Mouse (Mus musculus): ENCODE data around the gene Nfatc2ip. TPM values are rescaled to one million over a fixed set of nuclear protein-coding genes. Genes with fewer than 3 reads are reported as not detected.

Gene Nfatc2ip
- polyA plus RNA-seq, 1 experiment = 6.3 TPM

DNA sequence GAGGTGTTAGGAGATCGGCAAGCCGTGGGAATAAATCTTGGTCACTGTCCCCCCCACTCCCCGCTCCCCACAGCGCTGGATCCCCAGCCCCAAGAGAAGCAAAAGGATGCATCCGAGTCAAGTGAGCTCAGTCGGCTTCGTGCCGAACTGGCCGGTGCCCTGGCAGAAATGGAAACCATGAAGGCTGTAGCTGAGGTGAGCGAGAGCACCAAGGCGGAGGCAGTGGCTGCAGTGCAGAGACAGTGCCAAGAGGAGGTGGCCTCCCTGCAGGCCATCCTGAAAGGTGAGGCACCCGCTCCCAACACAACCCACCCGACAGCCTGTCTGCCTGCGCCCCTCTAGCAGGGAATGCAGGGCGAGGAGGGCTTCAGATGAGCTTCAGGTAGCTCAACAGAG lies 33.0 kb upstream of the Nfatc2ip start:
- TF ChIP-seq CTCF (IDR thresholded peaks at IDR 0.05; ENCODE audit: extremely low read depth, insufficient read depth, low read length) (no peak), POLR2A (IDR thresholded peaks at IDR 0.05; ENCODE audit: extremely low read depth, insufficient read depth, low read length) (no peak)
- Histone ChIP-seq H3K27ac (ENCODE audit: insufficient read depth, low read length) (no peak overlapping the region), H3K4me1 (ENCODE audit: control insufficient read depth, insufficient read depth, low read length) (peaks cover 4% of the 10 kb centered on the region), H3K4me3 (ENCODE audit: insufficient read depth, low read length) (peak overlapping the region; percentile 82)

- H3K4me3 ChIP-seq (ENCODE audit: insufficient read depth, low read length) = peak within 1 kb of the TSS; percentile 82
- H3K4me1 ChIP-seq (ENCODE audit: control insufficient read depth, insufficient read depth, low read length) = peaks cover 4% of the 10 kb centered on the region
- H3K27ac ChIP-seq (ENCODE audit: insufficient read depth, low read length) = peak within 1 kb of the TSS; percentile 82; the same call in 1 of the 2 replicates
- TF ChIP-seq CTCF (IDR thresholded peaks at IDR 0.05; ENCODE audit: extremely low read depth, insufficient read depth, low read length) (no peak), POLR2A (IDR thresholded peaks at IDR 0.05; ENCODE audit: extremely low read depth, insufficient read depth, low read length) (peak; percentile 51; the same call in 1 of the 2 replicates)
These were observed 32.3 kb upstream of the Nfatc2ip start, which contains the start of gene Rabep2 for GRCm38 (mm10) chr7:126428631-126429502. TSS of gene Rabep2 (plus strand) at chr7:126428759.

- Histone ChIP-seq H3K4me1 (ENCODE audit: control insufficient read depth, insufficient read depth, low read length) (peaks cover 4% of the 10 kb centered on the region), H3K27ac (ENCODE audit: insufficient read depth, low read length) (no peak overlapping the region), H3K4me3 (ENCODE audit: insufficient read depth, low read length) (peak overlapping the region; percentile 82)
- TF ChIP-seq CTCF (IDR thresholded peaks at IDR 0.05; ENCODE audit: extremely low read depth, insufficient read depth, low read length) (no peak), POLR2A (IDR thresholded peaks at IDR 0.05; ENCODE audit: extremely low read depth, insufficient read depth, low read length) (no peak)
These were observed 31.6 kb upstream of the Nfatc2ip start for GRCm38 (mm10) chr7:126428154-126428553.

- H3K27ac ChIP-seq (ENCODE audit: insufficient read depth, low read length) = no peak overlapping the region
- no peak for TF ChIP-seq CTCF (IDR thresholded peaks at IDR 0.05; ENCODE audit: extremely low read depth, insufficient read depth, low read length)
- no peak for TF ChIP-seq POLR2A (IDR thresholded peaks at IDR 0.05; ENCODE audit: extremely low read depth, insufficient read depth, low read length)
- no peak overlapping the region for H3K4me3 ChIP-seq (ENCODE audit: insufficient read depth, low read length)
- peaks cover 4% of the 10 kb centered on the region for H3K4me1 ChIP-seq (ENCODE audit: control insufficient read depth, insufficient read depth, low read length)
These were observed 30.9 kb upstream of the Nfatc2ip start for GRCm38 (mm10) chr7:126427323-126427860.

DNA sequence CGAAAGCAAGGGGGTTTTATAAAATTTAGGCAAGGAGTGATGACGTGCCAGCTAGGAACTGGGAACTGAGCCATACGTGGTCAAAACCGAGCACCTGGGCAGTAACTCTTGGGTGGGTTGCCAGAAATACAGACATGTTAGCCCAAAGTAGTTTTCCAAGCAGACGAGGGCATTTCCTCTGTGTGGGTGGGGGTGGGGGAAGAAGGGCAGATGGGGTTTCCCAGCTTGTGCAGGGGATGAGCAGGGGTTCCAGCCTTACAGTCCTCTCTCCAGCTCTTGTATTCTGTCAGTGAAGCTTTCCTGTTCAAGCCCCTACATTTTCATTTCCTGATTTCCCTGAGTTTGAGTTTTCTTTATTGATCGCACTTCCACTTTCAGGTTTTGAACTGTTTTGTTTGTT lies 27.6 kb upstream of the Nfatc2ip start:
- no peaks in the 10 kb centered on the region for H3K4me1 ChIP-seq (ENCODE audit: control insufficient read depth, insufficient read depth, low read length)
- no peak overlapping the region for H3K4me3 ChIP-seq (ENCODE audit: insufficient read depth, low read length)
- TF ChIP-seq POLR2A (IDR thresholded peaks at IDR 0.05; ENCODE audit: extremely low read depth, insufficient read depth, low read length) (no peak), CTCF (IDR thresholded peaks at IDR 0.05; ENCODE audit: extremely low read depth, insufficient read depth, low read length) (no peak)
- no peak overlapping the region for H3K27ac ChIP-seq (ENCODE audit: insufficient read depth, low read length)

GRCm38 (mm10) chr7:126421756-126422155 lies 25.2 kb upstream of the Nfatc2ip start:
- Histone ChIP-seq H3K27ac (ENCODE audit: insufficient read depth, low read length) (no peak overlapping the region), H3K4me3 (ENCODE audit: insufficient read depth, low read length) (no peak overlapping the region), H3K4me1 (ENCODE audit: control insufficient read depth, insufficient read depth, low read length) (no peaks in the 10 kb centered on the region)
- no peak for TF ChIP-seq POLR2A (IDR thresholded peaks at IDR 0.05; ENCODE audit: extremely low read depth, insufficient read depth, low read length)
- no peak for TF ChIP-seq CTCF (IDR thresholded peaks at IDR 0.05; ENCODE audit: extremely low read depth, insufficient read depth, low read length)

DNA sequence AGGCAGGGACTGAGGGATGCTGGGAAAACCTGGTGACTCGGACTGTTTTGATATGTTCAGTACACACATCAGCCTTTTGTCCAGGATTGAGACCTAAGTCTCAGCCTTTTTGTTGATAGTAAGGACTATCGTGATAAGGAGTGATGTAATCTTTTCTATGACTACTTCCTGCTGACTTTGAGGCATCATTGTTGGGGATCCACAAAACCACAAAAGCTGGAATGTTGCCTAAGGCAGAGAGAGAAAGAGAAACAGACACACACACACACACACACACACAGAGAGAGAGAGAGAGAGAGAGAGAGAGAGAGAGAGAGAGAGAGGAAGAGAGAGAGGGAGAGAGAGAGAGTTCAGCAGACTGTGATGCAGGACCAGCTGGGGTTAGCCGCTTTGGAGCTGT lies 22.0 kb upstream of the Nfatc2ip start:
- no peak for TF ChIP-seq POLR2A (IDR thresholded peaks at IDR 0.05; ENCODE audit: extremely low read depth, insufficient read depth, low read length)
- TF ChIP-seq CTCF (IDR thresholded peaks at IDR 0.05; ENCODE audit: extremely low read depth, insufficient read depth, low read length) = no peak
- Histone ChIP-seq H3K4me3 (ENCODE audit: insufficient read depth, low read length) (no peak overlapping the region), H3K27ac (ENCODE audit: insufficient read depth, low read length) (no peak overlapping the region), H3K4me1 (ENCODE audit: control insufficient read depth, insufficient read depth, low read length) (no peaks in the 10 kb centered on the region)

DNA sequence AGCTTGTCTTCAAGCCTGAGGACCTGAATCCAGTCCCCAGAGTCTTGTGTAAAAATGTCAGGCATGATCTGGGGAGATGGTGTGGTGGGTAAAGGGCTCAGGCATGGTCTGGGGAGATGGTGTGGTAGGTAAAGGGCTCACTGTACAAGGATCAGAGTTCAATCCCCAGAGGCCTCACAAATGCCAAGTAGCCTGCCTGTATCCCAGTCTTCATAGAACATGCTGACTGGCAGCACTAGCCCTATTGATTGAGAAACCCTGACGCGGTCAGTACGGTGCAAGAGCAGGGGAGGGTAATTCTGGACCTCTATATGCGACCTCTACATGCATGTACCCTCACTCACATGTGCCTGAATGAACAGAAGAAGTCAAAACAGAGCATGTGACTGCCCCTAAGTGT lies 21.1 kb upstream of the Nfatc2ip start:
- Histone ChIP-seq H3K4me3 (ENCODE audit: insufficient read depth, low read length) (no peak overlapping the region), H3K4me1 (ENCODE audit: control insufficient read depth, insufficient read depth, low read length) (no peaks in the 10 kb centered on the region), H3K27ac (ENCODE audit: insufficient read depth, low read length) (no peak overlapping the region)
- TF ChIP-seq CTCF (IDR thresholded peaks at IDR 0.05; ENCODE audit: extremely low read depth, insufficient read depth, low read length) (no peak), POLR2A (IDR thresholded peaks at IDR 0.05; ENCODE audit: extremely low read depth, insufficient read depth, low read length) (no peak)

GRCm38 (mm10) chr7:126417045-126417444 lies 20.5 kb upstream of the Nfatc2ip start:
- H3K4me1 ChIP-seq (ENCODE audit: control insufficient read depth, insufficient read depth, low read length) = no peaks in the 10 kb centered on the region
- TF ChIP-seq CTCF (IDR thresholded peaks at IDR 0.05; ENCODE audit: extremely low read depth, insufficient read depth, low read length) (no peak), POLR2A (IDR thresholded peaks at IDR 0.05; ENCODE audit: extremely low read depth, insufficient read depth, low read length) (no peak)

GRCm38 (mm10) chr7:126416615-126417014 lies 20.1 kb upstream of the Nfatc2ip start:
- no peaks in the 10 kb centered on the region for H3K4me1 ChIP-seq (ENCODE audit: control insufficient read depth, insufficient read depth, low read length)
- H3K4me3 ChIP-seq (ENCODE audit: insufficient read depth, low read length) = no peak overlapping the region
- TF ChIP-seq POLR2A (IDR thresholded peaks at IDR 0.05; ENCODE audit: extremely low read depth, insufficient read depth, low read length) (no peak), CTCF (IDR thresholded peaks at IDR 0.05; ENCODE audit: extremely low read depth, insufficient read depth, low read length) (no peak)
- no peak overlapping the region for H3K27ac ChIP-seq (ENCODE audit: insufficient read depth, low read length)

More at GRCm38 (mm10) chr7:126417045-126417444, 20.5 kb upstream of the Nfatc2ip start:
- Histone ChIP-seq H3K27ac (ENCODE audit: insufficient read depth, low read length) (no peak overlapping the region), H3K4me3 (ENCODE audit: insufficient read depth, low read length) (no peak overlapping the region)

Data from cortical plate, adult 2 months (tissue).